Mouse (Mus musculus) liver, embryonic 14.5 days (tissue): ENCODE measurements around the gene Agbl4.

ENCODE experiments used
- CTCF ChIP-seq: IDR thresholded peaks from 2 replicates; pipeline ENCODE4 v1.5.1; 2016; ENCODE audit warnings: antibody characterized with exemption, low read depth, control low read depth
- EP300 ChIP-seq: IDR thresholded peaks from 2 replicates; pipeline ENCODE4 v1.6.1; 2016; ENCODE audit warnings: antibody characterized with exemption, low read depth

- TF ChIP-seq CTCF, result no peak
- no peak for TF ChIP-seq EP300
These were observed 1016.9 kb downstream of the Agbl4 start for GRCm38 (mm10) chr4:111414399-111414798.
